Mouse (Mus musculus) MEL (cell line): ENCODE results near the gene Pitpnm3. TPM values are rescaled to one million over a fixed set of nuclear protein-coding genes. Genes with fewer than 3 reads are reported as not detected.

Source experiments
- DNase-seq: peaks from one replicate; pipeline ENCODE4 v3.0.0; 2011; ENCODE audit warnings: low read depth, low spot score
- H3K27ac ChIP-seq: 2 replicates; pipeline ENCODE4 v1.5.1; 2012; ENCODE audit warnings: low read depth, mild to moderate bottlenecking, control low read depth, low read length, moderate library complexity; ENCODE audit not compliant: control insufficient read depth
- H3K27me3 ChIP-seq, 2 experiments: fragments of 150-350 bp in 1 of 2; sonication (generic) in 1 of 2; 2 replicates each; pipeline ENCODE4 v1.6.1; 2012; ENCODE audit warnings: low read length in 2 of 2, mild to moderate bottlenecking in 2 of 2, improper control_type of control experiment in 1 of 2, moderate library complexity in 1 of 2; ENCODE audit not compliant: insufficient read depth in 2 of 2, control insufficient read depth in 1 of 2
- H3K36me3 ChIP-seq, 2 experiments: 2 replicates each; pipeline ENCODE4 v1.6.1; 2012 to 2014; ENCODE audit warnings: low read length in 2 of 2, improper control_type of control experiment in 1 of 2, inconsistent platforms in 1 of 2, mild to moderate bottlenecking in 1 of 2; ENCODE audit not compliant: insufficient read depth in 2 of 2, control insufficient read depth in 1 of 2
- H3K4me1 ChIP-seq, 2 experiments: fragments of 150-350 bp in 1 of 2; sonication (generic) in 1 of 2; 2 replicates each; pipeline ENCODE4 v1.6.1; 2012; ENCODE audit warnings: low read length in 2 of 2, improper control_type of control experiment in 1 of 2, mild to moderate bottlenecking in 1 of 2; ENCODE audit not compliant: insufficient read depth in 2 of 2, control insufficient read depth in 1 of 2
- H3K4me3 ChIP-seq, 2 experiments: fragments of 150-350 bp in 1 of 2; sonication (generic) in 1 of 2; 2 replicates each; pipeline ENCODE4 v1.5.1; 2012; ENCODE audit warnings: low read depth in 2 of 2, low read length in 2 of 2, mild to moderate bottlenecking in 2 of 2, moderate library complexity in 2 of 2, control low read depth in 1 of 2, improper control_type of control experiment in 1 of 2; ENCODE audit not compliant: control insufficient read depth in 1 of 2, insufficient read depth in 1 of 2
- H3K79me2 ChIP-seq: 2 replicates; pipeline ENCODE4 v1.6.1; 2012; ENCODE audit warnings: mild to moderate bottlenecking, low read length, moderate library complexity; ENCODE audit not compliant: control insufficient read depth, poor library complexity, insufficient read depth
- H3K9ac ChIP-seq: 2 replicates; pipeline ENCODE4 v1.6.1; 2012; ENCODE audit warnings: low read depth, mild to moderate bottlenecking, control low read depth, low read length, moderate library complexity; ENCODE audit not compliant: control insufficient read depth, poor library complexity, severe bottlenecking
- H3K9me3 ChIP-seq: fragments of 150-350 bp; sonication (generic); replicated peaks from 2 replicates; pipeline ENCODE4 v1.6.1; 2012; ENCODE audit warnings: mild to moderate bottlenecking, low read length, improper control_type of control experiment, moderate library complexity; ENCODE audit not compliant: insufficient read depth
- CTCF ChIP-seq, 3 experiments: IDR thresholded peaks in 2 of 3; conservative IDR thresholded peaks in 1 of 3; 2 replicates each; pipeline ENCODE4 v1.5.1; 2011 to 2012; ENCODE audit warnings: low read length in 3 of 3, low read depth in 2 of 3, mild to moderate bottlenecking in 2 of 3, improper control_type of control experiment in 1 of 3, inconsistent platforms in 1 of 3, mixed read lengths in 1 of 3, moderate library complexity in 1 of 3; ENCODE audit not compliant: control insufficient read depth in 1 of 3, insufficient read depth in 1 of 3, poor library complexity in 1 of 3, severe bottlenecking in 1 of 3
- E2F4 ChIP-seq: IDR thresholded peaks from 2 replicates; pipeline ENCODE4 v1.6.1; 2011; ENCODE audit warnings: low read depth, low read length, improper control_type of control experiment, borderline replicate concordance
- ELF1 ChIP-seq: IDR thresholded peaks from 2 replicates; pipeline ENCODE4 v1.6.1; 2014; ENCODE audit warnings: low read depth, mild to moderate bottlenecking, inconsistent platforms, low read length, improper control_type of control experiment, moderate library complexity
- GABPA ChIP-seq: IDR thresholded peaks from 2 replicates; pipeline ENCODE4 v1.6.1; 2012; ENCODE audit warnings: low read depth, mild to moderate bottlenecking, inconsistent platforms, low read length, improper control_type of control experiment, moderate library complexity
- GATA1 ChIP-seq: IDR thresholded peaks from 2 replicates; pipeline ENCODE4 v1.6.1; 2011; ENCODE audit warnings: low read depth, low read length, improper control_type of control experiment
- JUND ChIP-seq: IDR thresholded peaks from 2 replicates; pipeline ENCODE4 v1.6.1; 2011; ENCODE audit warnings: low read depth, mild to moderate bottlenecking, improper control_type of control experiment, low read length
- MAFK ChIP-seq: IDR thresholded peaks from 2 replicates; pipeline ENCODE4 v1.6.1; 2011; ENCODE audit warnings: low read depth, mild to moderate bottlenecking, low read length, improper control_type of control experiment, borderline replicate concordance
- NELFE ChIP-seq: IDR thresholded peaks from 2 replicates; pipeline ENCODE4 v1.6.1; 2011; ENCODE audit warnings: low read depth, low read length, improper control_type of control experiment
- NRF1 ChIP-seq: IDR thresholded peaks from 2 replicates; pipeline ENCODE4 v1.6.1; 2014; ENCODE audit warnings: low read depth, mild to moderate bottlenecking, inconsistent platforms, low read length, improper control_type of control experiment, moderate library complexity; ENCODE audit not compliant: poor library complexity, insufficient read depth, severe bottlenecking
- POLR2A ChIP-seq, 2 experiments: IDR thresholded peaks; 2 replicates each; pipeline ENCODE4 v1.6.1; 2011 to 2012; ENCODE audit warnings: low read length in 2 of 2, mild to moderate bottlenecking in 2 of 2, control low read depth in 1 of 2, improper control_type of control experiment in 1 of 2, low read depth in 1 of 2, moderate library complexity in 1 of 2; ENCODE audit not compliant: control insufficient read depth in 1 of 2, insufficient read depth in 1 of 2, poor library complexity in 1 of 2
- POLR2AphosphoS5 ChIP-seq: IDR thresholded peaks from 2 replicates; pipeline ENCODE4 v1.6.1; 2012; ENCODE audit warnings: low read depth, borderline replicate concordance, mild to moderate bottlenecking, inconsistent platforms, low read length, moderate library complexity, mixed read lengths
- RAD21 ChIP-seq: IDR thresholded peaks from 2 replicates; pipeline ENCODE4 v1.6.1; 2011; ENCODE audit warnings: mild to moderate bottlenecking, low read depth, low read length, improper control_type of control experiment
- SMC3 ChIP-seq: IDR thresholded peaks from 2 replicates; pipeline ENCODE4 v1.6.1; 2011; ENCODE audit warnings: low read depth, low read length, improper control_type of control experiment
- TAL1 ChIP-seq: IDR thresholded peaks from 2 replicates; pipeline ENCODE4 v1.6.1; 2012; ENCODE audit warnings: mild to moderate bottlenecking, inconsistent platforms, low read length, moderate library complexity, mixed read lengths
- TBP ChIP-seq: IDR thresholded peaks from 2 replicates; pipeline ENCODE4 v1.8.0; 2011; ENCODE audit warnings: low read depth, low read length, improper control_type of control experiment
- TCF12 ChIP-seq: IDR thresholded peaks from 2 replicates; pipeline ENCODE4 v1.6.1; 2014; ENCODE audit warnings: low read depth, mild to moderate bottlenecking, inconsistent platforms, low read length, improper control_type of control experiment, moderate library complexity
- UBTF ChIP-seq: IDR thresholded peaks from 2 replicates; pipeline ENCODE4 v1.6.1; 2012; ENCODE audit warnings: low read depth, mild to moderate bottlenecking, inconsistent platforms, low read length, improper control_type of control experiment, moderate library complexity, borderline replicate concordance; ENCODE audit not compliant: insufficient read depth
- USF1 ChIP-seq: IDR thresholded peaks from 2 replicates; pipeline ENCODE4 v1.6.1; 2014; ENCODE audit warnings: low read depth, mild to moderate bottlenecking, inconsistent platforms, low read length, improper control_type of control experiment, moderate library complexity
- USF2 ChIP-seq, 2 experiments: IDR thresholded peaks; 2 replicates each; pipeline ENCODE4 v1.6.1; 2011 to 2012; ENCODE audit warnings: improper control_type of control experiment in 2 of 2, low read length in 2 of 2, borderline replicate concordance in 1 of 2, inconsistent platforms in 1 of 2, low read depth in 1 of 2, mild to moderate bottlenecking in 1 of 2; ENCODE audit not compliant: insufficient read depth in 1 of 2
- ZKSCAN1 ChIP-seq: IDR thresholded peaks from 2 replicates; pipeline ENCODE4 v1.6.1; 2012; ENCODE audit warnings: low read depth, mild to moderate bottlenecking, inconsistent platforms, low read length, improper control_type of control experiment, moderate library complexity
- ZMIZ1 ChIP-seq: IDR thresholded peaks from 2 replicates; pipeline ENCODE4 v1.6.1; 2012; ENCODE audit warnings: low read depth, mild to moderate bottlenecking, inconsistent platforms, low read length, improper control_type of control experiment, moderate library complexity
- ZNF384 ChIP-seq: IDR thresholded peaks from 2 replicates; pipeline ENCODE4 v1.6.1; 2012; ENCODE audit warnings: low read depth, mild to moderate bottlenecking, inconsistent platforms, low read length, improper control_type of control experiment
- polyA plus RNA-seq, 2 experiments: library from polyadenylated mRNA; stranded (reverse) in 1 of 2; unstranded in 1 of 2; fragments of >175 nt in 1 of 2; fragments of >200 nt in 1 of 2; gene quantifications; 2 replicates each; pipeline versions ENCODE4 v1.2.1 to v1.2.4; 2012; ENCODE audit warnings: low replicate concordance in 2 of 2, low read depth in 1 of 2; ENCODE audit not compliant: insufficient read length in 2 of 2, insufficient read depth in 1 of 2, missing spikeins in 1 of 2
- total RNA-seq: library from RNA; depleted of rRNA; stranded (reverse); fragments of 300-350 nt; gene quantifications from 2 replicates; pipeline ENCODE4 v1.2.3, GENCODE M21; 2012

Pitpnm3 gene
- total and polyA plus RNA-seq, 3 experiments, result 0.24 TPM; not detected in 2

DNA sequence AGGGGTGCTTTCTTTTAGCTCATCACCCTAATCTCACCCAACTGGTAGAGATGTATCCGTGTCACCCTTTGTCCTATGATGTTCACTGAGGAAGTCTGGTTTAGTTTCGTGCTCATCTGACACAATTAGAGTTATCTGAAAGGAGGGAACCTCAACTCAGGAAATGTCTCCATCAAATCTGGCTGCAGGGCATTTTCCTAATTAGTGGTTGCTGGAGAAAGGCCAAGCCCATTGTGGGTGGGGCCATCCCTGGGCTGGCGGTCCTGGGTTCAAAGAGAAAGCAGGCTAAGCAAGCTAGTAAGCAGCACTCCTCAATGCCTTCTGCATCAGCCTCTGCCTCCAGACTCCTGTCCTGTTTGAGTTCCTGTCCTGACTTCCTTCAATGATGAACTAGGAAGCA is 83.4 kb downstream of the Pitpnm3 start:
- Histone ChIP-seq H3K27ac (no peak overlapping the region), H3K79me2 (no peaks in the 10 kb centered on the region), H3K4me3 (no peak overlapping the region), H3K9ac (no peak overlapping the region), H3K36me3 (no peaks in the 10 kb centered on the region), H3K9me3 (no peaks in the 10 kb centered on the region), H3K27me3 (no peaks in the 10 kb centered on the region), H3K4me1 (peaks cover 3% of the 10 kb centered on the region in 2 experiments; a peak in 2 of 4 replicates)
- no peak for TF ChIP-seq TBP
- TF ChIP-seq E2F4, result no peak
- no peak for TF ChIP-seq JUND
- no peak for TF ChIP-seq ELF1
- no peak for TF ChIP-seq RAD21
- no peak for TF ChIP-seq UBTF
- TF ChIP-seq GABPA, result no peak
- no peak for TF ChIP-seq ZNF384
- TF ChIP-seq CTCF (IDR thresholded peaks at IDR 0.05 in 2 of 3, conservative IDR thresholded peaks at IDR 0.05 in 1 of 3; ENCODE audit: control insufficient read depth in 1 of 3, insufficient read depth in 1 of 3, low read depth in 2 of 3, low read length in 3 of 3, poor library complexity in 1 of 3, severe bottlenecking in 1 of 3), result no peak
- TF ChIP-seq USF1, result no peak
- TF ChIP-seq SMC3, result no peak
- TF ChIP-seq USF2 (IDR thresholded peaks at IDR 0.05; ENCODE audit: borderline replicate concordance in 1 of 2, insufficient read depth in 1 of 2, low read depth in 1 of 2, low read length in 2 of 2), result no peak
- TF ChIP-seq NELFE, result no peak
- no peak for TF ChIP-seq TCF12
- no peak for TF ChIP-seq GATA1
- no peak for TF ChIP-seq POLR2AphosphoS5
- TF ChIP-seq TAL1, result no peak
- DNase-seq, result no peak

DNA sequence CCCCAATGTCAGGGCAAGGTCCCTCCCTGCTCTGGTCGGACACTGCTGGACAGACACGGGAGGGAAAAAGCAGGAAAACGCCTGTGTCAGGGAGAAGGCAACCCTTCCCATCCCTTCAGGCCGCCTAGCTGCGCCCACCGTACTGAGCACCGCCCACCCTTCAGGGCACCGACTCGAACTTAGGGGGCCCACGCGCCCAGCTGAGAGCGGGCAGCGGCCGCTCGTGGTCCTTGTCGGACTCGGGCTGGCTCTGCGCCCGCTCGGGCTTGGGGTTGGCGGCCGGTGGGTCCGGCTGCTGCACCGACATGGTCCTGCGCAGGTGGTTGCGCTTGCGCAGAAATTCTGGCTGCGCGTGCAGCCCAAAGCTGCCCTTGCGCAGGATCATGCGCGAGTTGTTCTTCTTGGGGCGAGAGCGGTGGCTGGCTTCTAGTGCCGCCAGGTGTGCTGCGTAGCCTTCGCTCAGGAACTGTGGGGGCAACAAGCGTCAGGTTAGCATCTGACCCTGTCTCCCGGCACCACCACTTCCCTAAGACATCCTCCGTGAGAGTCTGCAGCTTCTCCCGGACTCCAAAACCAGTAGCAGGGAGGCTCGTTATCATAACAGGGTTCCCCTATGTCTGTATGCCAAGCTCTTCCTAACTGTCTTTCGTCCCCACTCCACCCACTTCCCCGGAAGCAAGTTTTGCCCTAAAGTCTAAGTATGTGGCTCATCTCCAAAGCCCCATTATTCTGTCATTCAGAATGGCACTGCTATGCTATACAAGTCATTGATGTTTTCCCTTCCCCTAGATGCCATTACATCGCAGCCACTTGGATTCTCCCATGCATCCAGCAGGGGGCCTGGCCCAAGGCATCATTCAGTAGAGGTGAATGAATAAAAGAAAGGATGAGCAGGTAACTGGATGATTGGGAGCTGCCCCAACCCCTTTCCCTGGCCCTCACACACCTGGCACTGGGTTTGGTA is 84.4 kb downstream of the Pitpnm3 start:
- TF ChIP-seq POLR2A (IDR thresholded peaks at IDR 0.05; ENCODE audit: control insufficient read depth in 1 of 2, insufficient read depth in 1 of 2, low read depth in 1 of 2, low read length in 2 of 2, poor library complexity in 1 of 2) (no peak), NRF1 (no peak), USF1 (no peak), GABPA (no peak), ZMIZ1 (no peak), MAFK (no peak), SMC3 (no peak), ZKSCAN1 (no peak)
- H3K9ac ChIP-seq, result no peak overlapping the region
- H3K4me3 ChIP-seq, result no peak overlapping the region
- H3K9me3 ChIP-seq, result no peaks in the 10 kb centered on the region
- DNase-seq, result no peak
- no peak overlapping the region for H3K27ac ChIP-seq
- no peaks in the 10 kb centered on the region for H3K27me3 ChIP-seq
- H3K4me1 ChIP-seq, result peaks cover 3% of the 10 kb centered on the region in 2 experiments; a peak in 2 of 4 replicates
- H3K79me2 ChIP-seq, result no peaks in the 10 kb centered on the region
- no peaks in the 10 kb centered on the region for H3K36me3 ChIP-seq
